Mouse (Mus musculus): ENCODE measurements around the gene L1cam. TPM values are rescaled to one million over a fixed set of nuclear protein-coding genes. Genes with fewer than 3 reads are reported as not detected.
A peak's percentile ranks its signal among the peaks of the same experiment; 100 is the strongest.

The L1cam gene
- total RNA-seq (2014; fragmentation: Nextera tagmentation): 0.11 and 0.13 TPM in 2 replicates
- total RNA-seq (2017): 0.26 and 1.6 TPM in 2 replicates

- peak; percentile 30; the same call in 1 of the 2 replicates for ATAC-seq (replicated peaks; ENCODE audit: poor library complexity, severe bottlenecking)
Observed at GRCm38 (mm10) chrX:73895719-73896118, at the start of gene L1cam. Gene L1cam, minus strand, starts transcription at chrX:73896105.

GRCm38 (mm10) chrX:73942294-73942693, 46.4 kb upstream of the L1cam start:
- ATAC-seq (replicated peaks; ENCODE audit: poor library complexity, severe bottlenecking): no peak

- ATAC-seq (replicated peaks; ENCODE audit: poor library complexity, severe bottlenecking): no peak
Observed at GRCm38 (mm10) chrX:73941860-73942259, 46.0 kb upstream of the L1cam start.

GRCm38 (mm10) chrX:73931871-73932270, 36.0 kb upstream of the L1cam start:
- no peak for ATAC-seq (replicated peaks; ENCODE audit: poor library complexity, severe bottlenecking)

GRCm38 (mm10) chrX:73930402-73931062, 34.6 kb upstream of the L1cam start, which contains the start of gene Renbp:
Gene Renbp, minus strand, starts transcription at chrX:73930850.
- peak; percentile 99 for ATAC-seq (replicated peaks; ENCODE audit: poor library complexity, severe bottlenecking)

GRCm38 (mm10) chrX:73922550-73922882, 26.6 kb upstream of the L1cam start:
- ATAC-seq (replicated peaks; ENCODE audit: poor library complexity, severe bottlenecking): no peak

- peak; percentile 99 for ATAC-seq (replicated peaks; ENCODE audit: poor library complexity, severe bottlenecking)
Observed at GRCm38 (mm10) chrX:73921823-73922549, 26.1 kb upstream of the L1cam start, which contains the start of the genes Arhgap4 and Naa10. Gene Arhgap4, minus strand, starts transcription at chrX:73921870. Gene Naa10, minus strand, starts transcription at chrX:73921944.

GRCm38 (mm10) chrX:73921285-73921822, 25.4 kb upstream of the L1cam start:
- peak; percentile 3; the same call in 1 of the 2 replicates for ATAC-seq (replicated peaks; ENCODE audit: poor library complexity, severe bottlenecking)

GRCm38 (mm10) chrX:73918631-73919030, 22.7 kb upstream of the L1cam start:
- no peak for ATAC-seq (replicated peaks; ENCODE audit: poor library complexity, severe bottlenecking)

GRCm38 (mm10) chrX:73916945-73917344, 21.0 kb upstream of the L1cam start:
- ATAC-seq (replicated peaks; ENCODE audit: poor library complexity, severe bottlenecking): no peak

GRCm38 (mm10) chrX:73914827-73915703, 19.2 kb upstream of the L1cam start:
- ATAC-seq (replicated peaks; ENCODE audit: poor library complexity, severe bottlenecking): peak; percentile 82

GRCm38 (mm10) chrX:73911588-73911987, 15.7 kb upstream of the L1cam start:
- ATAC-seq (replicated peaks; ENCODE audit: poor library complexity, severe bottlenecking): peak; percentile 66

- peak; percentile 28 for ATAC-seq (replicated peaks; ENCODE audit: poor library complexity, severe bottlenecking)
Observed at GRCm38 (mm10) chrX:73911156-73911555, 15.3 kb upstream of the L1cam start.

GRCm38 (mm10) chrX:73910451-73910850, 14.5 kb upstream of the L1cam start:
- no peak for ATAC-seq (replicated peaks; ENCODE audit: poor library complexity, severe bottlenecking)

GRCm38 (mm10) chrX:73910049-73910448, 14.1 kb upstream of the L1cam start:
- no peak for ATAC-seq (replicated peaks; ENCODE audit: poor library complexity, severe bottlenecking)

- no peak for ATAC-seq (replicated peaks; ENCODE audit: poor library complexity, severe bottlenecking)
Observed at GRCm38 (mm10) chrX:73897959-73898358, 2.1 kb upstream of the L1cam start.

GRCm38 (mm10) chrX:73892833-73893232, 3.1 kb downstream of the L1cam start:
- no peak for ATAC-seq (replicated peaks; ENCODE audit: poor library complexity, severe bottlenecking)

- ATAC-seq (replicated peaks; ENCODE audit: poor library complexity, severe bottlenecking): no peak
Observed at GRCm38 (mm10) chrX:73891551-73892152, 4.3 kb downstream of the L1cam start, which contains the start of gene Avpr2. Gene Avpr2, plus strand, starts transcription at chrX:73892102.

- ATAC-seq (replicated peaks; ENCODE audit: poor library complexity, severe bottlenecking): no peak
Observed at GRCm38 (mm10) chrX:73881463-73881862, 14.4 kb downstream of the L1cam start.

- ATAC-seq (replicated peaks; ENCODE audit: poor library complexity, severe bottlenecking): peak; percentile 22; the same call in 1 of the 2 replicates
Observed at GRCm38 (mm10) chrX:73881036-73881427, 14.9 kb downstream of the L1cam start.

Data from granulocyte monocyte progenitor cell, adult 5-6 weeks (primary cell).